Mouse (Mus musculus) liver, adult (tissue): ENCODE data around the gene Cdk18.

Experiments
- GATA4 ChIP-seq: IDR thresholded peaks from 2 replicates; pipeline ENCODE4 v1.6.1; 2014; ENCODE audit warnings: mild to moderate bottlenecking, low read length; ENCODE audit not compliant: insufficient replicate concordance

Gene Cdk18

DNA sequence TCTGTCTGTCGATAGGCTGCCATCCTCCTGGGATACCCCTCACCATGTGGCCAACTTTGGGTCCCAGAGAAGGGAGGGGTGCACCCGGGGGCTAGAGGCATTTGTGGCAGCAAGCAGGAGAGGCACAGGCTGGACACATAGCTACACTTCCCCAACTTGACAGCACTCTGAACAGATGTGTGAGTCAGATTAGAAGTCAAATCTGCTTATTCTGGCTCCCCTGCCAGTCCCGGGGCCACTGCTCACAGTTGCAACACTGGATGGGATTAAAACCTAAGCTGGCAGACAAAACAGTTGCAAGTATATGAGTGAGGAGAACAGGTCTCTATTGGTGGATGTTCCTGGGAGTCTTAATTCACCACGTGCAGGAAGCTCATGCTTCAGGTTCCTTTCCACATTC lies 39.7 kb downstream of the Cdk18 start:
- TF ChIP-seq GATA4: no peak

DNA sequence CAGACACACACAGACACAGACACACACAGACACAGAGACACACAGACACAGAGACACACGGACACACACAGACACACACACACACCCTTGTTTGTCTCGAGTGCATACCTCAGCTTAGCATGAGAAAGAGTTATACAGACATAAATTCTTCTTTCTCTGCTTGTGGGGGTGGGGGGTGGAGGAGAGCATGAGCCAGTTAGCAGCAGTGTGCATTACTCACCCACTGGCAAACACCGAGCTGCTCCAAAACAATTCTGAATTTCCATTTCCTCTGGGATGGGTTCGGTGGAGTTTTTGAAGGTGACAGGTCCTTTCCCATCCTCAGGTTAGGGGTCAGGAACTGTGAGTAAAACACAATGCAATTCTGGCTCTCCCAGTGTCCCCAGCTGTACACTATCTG lies 40.5 kb downstream of the Cdk18 start:
- no peak for TF ChIP-seq GATA4

- TF ChIP-seq GATA4: no peak
Observed at GRCm38 (mm10) chr1:132098076-132098475, 41.4 kb downstream of the Cdk18 start.

DNA sequence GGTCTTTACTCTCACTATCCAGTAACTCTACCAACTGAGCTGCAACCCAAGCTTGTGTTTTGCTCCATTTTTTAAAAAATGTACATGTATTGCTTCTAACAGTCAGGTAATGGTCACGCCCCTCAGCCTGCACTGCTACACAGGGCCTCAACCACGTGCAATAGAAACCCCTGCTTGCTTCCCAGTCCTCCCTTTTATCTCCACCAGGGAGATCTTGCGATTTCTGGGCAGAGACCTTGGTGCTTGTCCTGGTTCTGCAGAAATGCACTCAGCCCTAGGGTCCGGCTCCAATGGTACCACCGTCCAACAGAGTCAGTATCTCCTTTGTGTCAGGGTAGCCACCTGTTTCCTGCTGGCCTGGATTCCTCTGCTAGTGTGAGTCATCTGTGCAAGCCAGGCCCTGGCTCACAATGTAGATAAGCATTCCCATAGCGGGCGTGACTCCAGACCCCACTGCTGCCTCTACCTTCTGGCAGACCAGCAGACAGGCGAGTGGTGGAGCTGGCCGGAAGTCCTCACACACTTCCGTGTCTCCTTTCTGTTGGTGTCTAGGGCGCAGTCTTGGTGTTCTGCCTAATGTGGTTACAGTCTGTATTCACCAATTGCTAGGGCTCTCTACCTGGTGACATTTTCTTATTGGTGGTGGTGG lies 44.0 kb downstream of the Cdk18 start:
- no peak for TF ChIP-seq GATA4

GRCm38 (mm10) chr1:132093269-132093668 lies 46.2 kb downstream of the Cdk18 start:
- TF ChIP-seq GATA4: no peak

- TF ChIP-seq GATA4: no peak
Observed at GRCm38 (mm10) chr1:132090266-132090665, 49.2 kb downstream of the Cdk18 start.

DNA sequence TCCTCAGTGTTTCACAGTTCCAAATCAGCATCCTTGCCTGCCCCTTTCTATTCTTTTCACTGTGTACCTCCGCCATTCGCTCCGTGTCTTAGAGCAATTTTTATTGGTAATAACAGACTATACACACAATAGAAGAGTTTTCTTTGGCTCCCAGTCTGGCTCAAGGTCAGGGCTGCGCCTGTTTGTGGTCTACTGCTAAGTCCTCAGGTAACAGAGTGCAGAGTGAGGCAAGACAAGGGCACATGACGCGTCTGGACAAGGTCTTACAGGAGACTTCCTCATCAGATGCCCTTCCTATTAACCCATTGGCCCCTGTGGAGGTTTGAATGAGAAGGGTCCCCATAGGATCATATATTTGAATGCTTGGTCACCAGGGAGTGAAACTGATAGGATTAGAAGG lies 49.7 kb downstream of the Cdk18 start:
- no peak for TF ChIP-seq GATA4

DNA sequence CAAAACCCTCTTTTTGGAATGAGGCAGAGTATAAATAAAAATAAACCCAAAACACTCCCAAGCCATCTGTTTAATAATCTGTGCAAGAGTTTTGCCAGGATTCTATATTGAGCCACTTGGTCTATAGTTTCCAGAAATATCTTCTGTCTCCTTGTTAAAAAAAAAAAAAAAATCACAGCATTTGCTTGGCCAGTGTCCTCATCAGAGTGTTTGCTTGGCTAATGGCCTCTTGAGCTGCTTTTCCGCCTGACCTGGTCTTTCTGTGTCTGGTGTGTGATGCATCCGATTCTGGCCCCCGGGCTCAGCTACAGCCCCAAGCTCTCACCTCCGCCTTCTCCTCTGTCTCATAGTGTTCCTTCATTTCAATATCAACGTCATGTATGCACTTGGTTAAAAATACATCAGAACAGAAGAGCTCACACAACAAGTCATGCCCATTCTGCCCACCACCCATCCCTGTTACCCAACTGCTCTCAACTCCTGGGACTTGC lies 51.3 kb downstream of the Cdk18 start:
- no peak for TF ChIP-seq GATA4

DNA sequence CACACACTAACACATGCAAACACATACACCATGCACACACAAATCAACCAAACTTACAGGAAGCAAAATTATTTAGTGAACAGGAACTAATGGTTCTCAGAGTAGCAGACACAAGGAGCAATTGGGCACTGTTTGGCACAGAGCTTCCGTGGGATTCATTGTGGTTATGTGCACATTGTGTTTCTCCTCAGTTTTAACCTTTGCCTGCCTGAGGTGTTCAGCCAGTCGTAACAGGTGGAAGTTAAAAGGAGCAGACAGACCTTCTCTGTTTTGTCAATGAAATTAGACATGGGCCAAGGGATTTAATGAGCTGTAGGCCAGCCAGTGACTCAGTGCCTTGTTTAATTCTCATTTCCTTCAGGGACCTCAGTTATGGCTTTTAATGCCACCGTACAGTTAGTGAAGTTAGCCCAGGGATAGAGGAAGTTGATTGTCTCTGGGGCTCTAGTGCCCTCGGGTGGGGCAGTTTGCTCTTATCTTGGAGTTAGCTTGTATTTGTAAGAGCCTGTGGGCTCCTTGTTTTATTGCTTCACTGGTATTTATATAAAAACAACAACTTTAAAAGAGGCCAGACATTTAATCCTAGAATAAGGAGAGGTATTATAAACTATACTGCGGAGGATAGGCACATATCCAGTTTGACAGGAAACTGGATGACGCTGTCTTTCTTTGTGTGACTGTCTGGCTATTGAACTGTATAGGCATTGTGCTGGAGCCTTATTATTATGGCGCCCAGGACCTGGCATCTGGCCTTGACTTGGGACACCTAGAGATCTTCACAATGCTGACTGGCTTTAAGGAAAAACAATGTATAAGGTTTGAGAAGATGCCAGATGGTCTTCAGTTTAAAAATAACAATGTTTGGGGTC lies 54.1 kb downstream of the Cdk18 start:
- no peak for TF ChIP-seq GATA4

GRCm38 (mm10) chr1:132078413-132078812 lies 61.1 kb downstream of the Cdk18 start:
- TF ChIP-seq GATA4: no peak

- TF ChIP-seq GATA4: no peak
Observed at GRCm38 (mm10) chr1:132075576-132075975, 63.9 kb downstream of the Cdk18 start.

GRCm38 (mm10) chr1:132070659-132071058 lies 68.8 kb downstream of the Cdk18 start:
- no peak for TF ChIP-seq GATA4

- no peak for TF ChIP-seq GATA4
Observed at GRCm38 (mm10) chr1:132069436-132069835, 70.0 kb downstream of the Cdk18 start.

GRCm38 (mm10) chr1:132067261-132068255 lies 71.9 kb downstream of the Cdk18 start, which contains the start of gene Mfsd4a:
Gene Mfsd4a (minus strand): TSS chr1:132068062.
- no peak for TF ChIP-seq GATA4
